Mouse (Mus musculus): ENCODE results near the gene Kif17. TPM values are rescaled to one million over a fixed set of nuclear protein-coding genes. Genes with fewer than 3 reads are reported as not detected.

Kif17 gene
- total RNA-seq (2017) = 8.0 and 9.4 TPM in 2 replicates

GRCm38 (mm10) chr4:138250088-138250960 lies at the start of gene Kif17, which contains the start of gene Sh2d5:
Gene Kif17 (plus strand): TSS chr4:138250435.
Gene Sh2d5 (plus strand): TSS chr4:138250403.
- ATAC-seq (replicated peaks in 1 of 2; ENCODE audit: insufficient read depth in 1 of 2, low FRiP score in 2 of 2, low TSS enrichment in 1 of 2, low read depth in 1 of 2, poor library complexity in 2 of 2, severe bottlenecking in 2 of 2) = peak; percentile 74 to 81

- no peak for ATAC-seq (replicated peaks in 1 of 2; ENCODE audit: insufficient read depth in 1 of 2, low FRiP score in 2 of 2, low TSS enrichment in 1 of 2, low read depth in 1 of 2, poor library complexity in 2 of 2, severe bottlenecking in 2 of 2)
Measured at GRCm38 (mm10) chr4:138200769-138201168, 49.5 kb upstream of the Kif17 start.

GRCm38 (mm10) chr4:138201696-138202095 lies 48.5 kb upstream of the Kif17 start:
- no peak for ATAC-seq (replicated peaks in 1 of 2; ENCODE audit: insufficient read depth in 1 of 2, low FRiP score in 2 of 2, low TSS enrichment in 1 of 2, low read depth in 1 of 2, poor library complexity in 2 of 2, severe bottlenecking in 2 of 2)

GRCm38 (mm10) chr4:138210116-138210515 lies 40.1 kb upstream of the Kif17 start:
- ATAC-seq (replicated peaks in 1 of 2; ENCODE audit: insufficient read depth in 1 of 2, low FRiP score in 2 of 2, low TSS enrichment in 1 of 2, low read depth in 1 of 2, poor library complexity in 2 of 2, severe bottlenecking in 2 of 2) = no peak

- no peak for ATAC-seq (replicated peaks in 1 of 2; ENCODE audit: insufficient read depth in 1 of 2, low FRiP score in 2 of 2, low TSS enrichment in 1 of 2, low read depth in 1 of 2, poor library complexity in 2 of 2, severe bottlenecking in 2 of 2)
Measured at GRCm38 (mm10) chr4:138213861-138214260, 36.4 kb upstream of the Kif17 start.

- no peak for ATAC-seq (replicated peaks in 1 of 2; ENCODE audit: insufficient read depth in 1 of 2, low FRiP score in 2 of 2, low TSS enrichment in 1 of 2, low read depth in 1 of 2, poor library complexity in 2 of 2, severe bottlenecking in 2 of 2)
Measured at GRCm38 (mm10) chr4:138215671-138216199, 34.5 kb upstream of the Kif17 start.

- ATAC-seq (replicated peaks in 1 of 2; ENCODE audit: insufficient read depth in 1 of 2, low FRiP score in 2 of 2, low TSS enrichment in 1 of 2, low read depth in 1 of 2, poor library complexity in 2 of 2, severe bottlenecking in 2 of 2) = peak; percentile 46 to 61
Measured at GRCm38 (mm10) chr4:138216200-138216890, 33.9 kb upstream of the Kif17 start, which contains the start of gene Hp1bp3. Gene Hp1bp3 (plus strand): TSS chr4:138216296.

GRCm38 (mm10) chr4:138216891-138217392 lies 33.3 kb upstream of the Kif17 start:
- peak; percentile 90 to 92 for ATAC-seq (replicated peaks in 1 of 2; ENCODE audit: insufficient read depth in 1 of 2, low FRiP score in 2 of 2, low TSS enrichment in 1 of 2, low read depth in 1 of 2, poor library complexity in 2 of 2, severe bottlenecking in 2 of 2)

- peak in 1 of 2 experiments; percentile 3; a peak in 1 of 4 replicates for ATAC-seq (replicated peaks in 1 of 2; ENCODE audit: insufficient read depth in 1 of 2, low FRiP score in 2 of 2, low TSS enrichment in 1 of 2, low read depth in 1 of 2, poor library complexity in 2 of 2, severe bottlenecking in 2 of 2)
Measured at GRCm38 (mm10) chr4:138217441-138217840, 32.8 kb upstream of the Kif17 start.

GRCm38 (mm10) chr4:138217951-138218685 lies 32.1 kb upstream of the Kif17 start:
- no peak for ATAC-seq (replicated peaks in 1 of 2; ENCODE audit: insufficient read depth in 1 of 2, low FRiP score in 2 of 2, low TSS enrichment in 1 of 2, low read depth in 1 of 2, poor library complexity in 2 of 2, severe bottlenecking in 2 of 2)

- ATAC-seq (replicated peaks in 1 of 2; ENCODE audit: insufficient read depth in 1 of 2, low FRiP score in 2 of 2, low TSS enrichment in 1 of 2, low read depth in 1 of 2, poor library complexity in 2 of 2, severe bottlenecking in 2 of 2) = no peak
Measured at GRCm38 (mm10) chr4:138219331-138219730, 30.9 kb upstream of the Kif17 start.

- ATAC-seq (replicated peaks in 1 of 2; ENCODE audit: insufficient read depth in 1 of 2, low FRiP score in 2 of 2, low TSS enrichment in 1 of 2, low read depth in 1 of 2, poor library complexity in 2 of 2, severe bottlenecking in 2 of 2) = no peak
Measured at GRCm38 (mm10) chr4:138220761-138221160, 29.5 kb upstream of the Kif17 start.

GRCm38 (mm10) chr4:138221406-138221805 lies 28.8 kb upstream of the Kif17 start:
- ATAC-seq (replicated peaks in 1 of 2; ENCODE audit: insufficient read depth in 1 of 2, low FRiP score in 2 of 2, low TSS enrichment in 1 of 2, low read depth in 1 of 2, poor library complexity in 2 of 2, severe bottlenecking in 2 of 2) = no peak

- ATAC-seq (replicated peaks in 1 of 2; ENCODE audit: insufficient read depth in 1 of 2, low FRiP score in 2 of 2, low TSS enrichment in 1 of 2, low read depth in 1 of 2, poor library complexity in 2 of 2, severe bottlenecking in 2 of 2) = no peak
Measured at GRCm38 (mm10) chr4:138222396-138222795, 27.8 kb upstream of the Kif17 start.

GRCm38 (mm10) chr4:138223623-138224022 lies 26.6 kb upstream of the Kif17 start:
- ATAC-seq (replicated peaks in 1 of 2; ENCODE audit: insufficient read depth in 1 of 2, low FRiP score in 2 of 2, low TSS enrichment in 1 of 2, low read depth in 1 of 2, poor library complexity in 2 of 2, severe bottlenecking in 2 of 2) = peak in 1 of 2 experiments; percentile 35; a peak in 1 of 4 replicates

- ATAC-seq (replicated peaks in 1 of 2; ENCODE audit: insufficient read depth in 1 of 2, low FRiP score in 2 of 2, low TSS enrichment in 1 of 2, low read depth in 1 of 2, poor library complexity in 2 of 2, severe bottlenecking in 2 of 2) = no peak
Measured at GRCm38 (mm10) chr4:138246756-138247665, 3.2 kb upstream of the Kif17 start.
